Comparison of ENCODE assay signal across 7 mouse cellular contexts in genomic region chr3:84951698-84952097, GRCm38 (mm10).
DNase-seq lines count a peak whose midpoint lies in the region; ATAC-seq and TF ChIP-seq lines count a peak whose summit lies in the region.

No protein-coding gene starts in this region.

- H3K4me3 ChIP-seq in liver, embryonic 11.5 days (ENCODE audit: low read depth, low read length) = no peak overlapping the region
- peak overlapping the region; percentile 49 for H3K4me3 ChIP-seq in forebrain, embryonic 11.5 days (ENCODE audit: low read depth, low read length)
- peak overlapping the region; percentile 37 for H3K4me3 ChIP-seq in intestine, postnatal 0 days (ENCODE audit: low read depth, low read length)
- H3K4me3 ChIP-seq in stomach, embryonic 14.5 days (ENCODE audit: low read depth, low read length) = peak overlapping the region; percentile 36

- peak overlapping the region; percentile 48; the same call in 1 of the 2 replicates for H3K4me2 ChIP-seq in liver, embryonic 11.5 days
- peak overlapping the region; percentile 63 for H3K4me2 ChIP-seq in forebrain, embryonic 11.5 days (ENCODE audit: low read depth, low read length, severe bottlenecking)
- peak overlapping the region; percentile 63 for H3K4me2 ChIP-seq in intestine, postnatal 0 days (replicated peaks; ENCODE audit: low read depth)
- H3K4me2 ChIP-seq in stomach, embryonic 14.5 days (replicated peaks; ENCODE audit: low read depth, low read length) = peak overlapping the region; percentile 58

- H3K27ac ChIP-seq in liver, embryonic 11.5 days (ENCODE audit: low read depth, low read length) = no peak overlapping the region
- peak overlapping the region; percentile 81; the same call in 1 of the 2 replicates for H3K27ac ChIP-seq in forebrain, embryonic 11.5 days (ENCODE audit: low read depth, low read length)
- H3K27ac ChIP-seq in intestine, postnatal 0 days (ENCODE audit: low read depth, low read length) = no peak overlapping the region
- no peak overlapping the region for H3K27ac ChIP-seq in stomach, embryonic 14.5 days (ENCODE audit: low read length)

- H3K27me3 ChIP-seq in liver, embryonic 11.5 days (replicated peaks; ENCODE audit: control insufficient read depth, insufficient read depth, low read length) = no peaks in the 10 kb centered on the region
- H3K27me3 ChIP-seq in forebrain, embryonic 11.5 days (ENCODE audit: control insufficient read depth, insufficient read depth, low read length) = no peaks in the 10 kb centered on the region
- no peaks in the 10 kb centered on the region for H3K27me3 ChIP-seq in intestine, postnatal 0 days (replicated peaks; ENCODE audit: control insufficient read depth, insufficient read depth, low read length)
- no peaks in the 10 kb centered on the region for H3K27me3 ChIP-seq in stomach, embryonic 14.5 days (ENCODE audit: control insufficient read depth, insufficient read depth, low read length)

- H3K4me1 ChIP-seq in liver, embryonic 11.5 days (replicated peaks; ENCODE audit: control insufficient read depth, insufficient read depth, low read length) = no peaks in the 10 kb centered on the region
- peaks cover 4% of the 10 kb centered on the region; the same call in 1 of the 2 replicates for H3K4me1 ChIP-seq in forebrain, embryonic 11.5 days (replicated peaks; ENCODE audit: control insufficient read depth, insufficient read depth, low read length)
- no peaks in the 10 kb centered on the region for H3K4me1 ChIP-seq in intestine, postnatal 0 days (replicated peaks; ENCODE audit: control insufficient read depth, insufficient read depth, low read length)
- no peaks in the 10 kb centered on the region for H3K4me1 ChIP-seq in stomach, embryonic 14.5 days (ENCODE audit: control insufficient read depth, insufficient read depth, low read length)

- no peak for TF ChIP-seq CTCF in intestine, postnatal 0 days (IDR thresholded peaks at IDR 0.05; ENCODE audit: low read depth)

- H3K36me3 ChIP-seq in liver, embryonic 11.5 days (ENCODE audit: control insufficient read depth, insufficient read depth, low read length) = no peaks in the 10 kb centered on the region
- no peaks in the 10 kb centered on the region for H3K36me3 ChIP-seq in forebrain, embryonic 11.5 days (ENCODE audit: control insufficient read depth, insufficient read depth, low read length)
- no peaks in the 10 kb centered on the region for H3K36me3 ChIP-seq in intestine, postnatal 0 days (ENCODE audit: control insufficient read depth, insufficient read depth)
- H3K36me3 ChIP-seq in stomach, embryonic 14.5 days (ENCODE audit: control insufficient read depth, insufficient read depth, low read length) = no peaks in the 10 kb centered on the region

- 57% methylated on average over 2 of the region's 2 CpGs for WGBS in liver, embryonic 11.5 days
- 34% methylated on average over 2 of the region's 2 CpGs for WGBS in forebrain, embryonic 11.5 days
- 35% methylated on average over 2 of the region's 2 CpGs for WGBS in intestine, postnatal 0 days
- WGBS in stomach, embryonic 14.5 days = 29% methylated on average over 2 of the region's 2 CpGs

- no peak overlapping the region for H3K9ac ChIP-seq in liver, embryonic 11.5 days (ENCODE audit: low read depth, low read length)
- peak overlapping the region; percentile 32; the same call in 1 of the 2 replicates for H3K9ac ChIP-seq in forebrain, embryonic 11.5 days (ENCODE audit: low read length)
- H3K9ac ChIP-seq in intestine, postnatal 0 days (ENCODE audit: low read depth, low read length) = no peak overlapping the region
- H3K9ac ChIP-seq in stomach, embryonic 14.5 days (replicated peaks; ENCODE audit: low read depth, low read length) = no peak overlapping the region

- no peaks in the 10 kb centered on the region for H3K9me3 ChIP-seq in liver, embryonic 11.5 days (ENCODE audit: control insufficient read depth, low read length)
- no peaks in the 10 kb centered on the region for H3K9me3 ChIP-seq in forebrain, embryonic 11.5 days (ENCODE audit: control insufficient read depth, low read length)
- no peaks in the 10 kb centered on the region for H3K9me3 ChIP-seq in intestine, postnatal 0 days (ENCODE audit: control insufficient read depth)
- H3K9me3 ChIP-seq in stomach, embryonic 14.5 days (ENCODE audit: control insufficient read depth, low read depth, low read length) = no peaks in the 10 kb centered on the region

- ATAC-seq in liver, embryonic 11.5 days (replicated peaks; ENCODE audit: low FRiP score) = no peak
- ATAC-seq in forebrain, embryonic 11.5 days (replicated peaks; ENCODE audit: low FRiP score) = 0 out of 2 replicates have a peak, but pooled peaks have one; percentile 39
- ATAC-seq in intestine, postnatal 0 days = no peak
- ATAC-seq in stomach, embryonic 14.5 days (ENCODE audit: insufficient number of reproducible peaks, insufficient read depth, low FRiP score, low read depth) = peak; percentile 61; the same call in 1 of the 2 replicates

- DNase-seq in liver, embryonic 11.5 days (ENCODE audit: low spot score) = no peak
- DNase-seq in liver (no peak), adipocyte (ENCODE audit: low spot score) (no peak)
- DNase-seq in forebrain, embryonic 11.5 days (ENCODE audit: low spot score) = no peak
- no peak for DNase-seq in cerebellum, adult 18-20 months

Comparison
In these comparisons a context has a peak if more than half of its experiments do, and no peak if none do; other contexts are left out.
1. ATAC-seq: peak in forebrain, embryonic 11.5 days (single experiment) and stomach, embryonic 14.5 days (single experiment); none in liver, embryonic 11.5 days (single experiment) and intestine, postnatal 0 days (single experiment).
2. Peak in every context shown above with its lines, with median percentiles within 50 percentile points of each other: H3K4me2 ChIP-seq.